Mouse (Mus musculus): ENCODE data around the gene 1700001O22Rik.
A peak's percentile ranks its signal among the peaks of the same experiment; 100 is the strongest.

The 1700001O22Rik gene

GRCm38 (mm10) chr2:30803604-30804003 is at the start of gene 1700001O22Rik:
TSS of gene 1700001O22Rik (minus strand) at chr2:30803661.
- DNase-seq, result no peak

DNA sequence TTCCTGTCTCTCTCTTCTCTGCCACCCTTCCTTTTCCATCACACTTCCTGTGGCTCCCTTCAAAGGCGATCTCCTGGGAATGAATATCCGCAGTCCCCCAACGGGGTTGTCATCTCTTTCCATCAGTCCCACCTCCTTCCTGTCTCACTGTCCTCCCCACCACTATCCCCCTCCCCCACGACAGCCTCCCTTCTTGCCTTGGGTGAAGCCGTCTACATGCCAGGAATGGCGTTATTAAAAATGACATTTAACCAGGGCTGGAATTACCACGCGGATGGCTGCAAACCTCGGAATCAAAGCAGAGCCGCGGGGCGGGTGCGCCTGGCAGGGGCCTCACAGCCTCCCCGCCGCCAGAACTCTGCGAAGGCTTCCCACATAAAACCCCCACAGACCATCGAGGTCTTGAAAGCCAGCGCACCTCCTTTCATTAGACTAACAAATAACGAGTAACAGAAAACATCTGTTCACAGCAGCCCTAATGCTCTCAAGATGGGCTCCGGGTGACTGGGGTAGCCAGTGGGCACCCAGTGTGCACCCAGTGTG is 49.4 kb upstream of the 1700001O22Rik start:
- DNase-seq, result no peak

DNA sequence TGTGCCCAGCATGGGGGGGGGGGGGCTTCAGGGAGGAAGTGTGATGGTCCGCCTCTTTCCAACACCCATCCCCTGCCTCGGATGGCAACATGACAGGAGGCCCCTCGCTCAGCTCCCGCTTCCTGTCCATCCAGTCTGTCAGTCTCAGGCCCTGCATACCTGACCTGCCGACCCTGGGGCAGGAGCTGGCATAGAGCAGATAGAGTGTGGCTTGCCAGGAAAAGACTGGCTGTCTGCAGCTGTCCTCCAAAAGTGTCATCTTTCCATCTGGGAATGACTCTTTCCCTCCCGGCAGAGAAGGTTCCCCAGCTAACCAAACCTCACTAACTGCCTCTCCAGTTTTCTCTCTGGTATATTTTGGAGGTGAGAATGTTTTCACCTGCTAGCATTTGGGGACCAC is 47.1 kb upstream of the 1700001O22Rik start:
- DNase-seq, result no peak

DNA sequence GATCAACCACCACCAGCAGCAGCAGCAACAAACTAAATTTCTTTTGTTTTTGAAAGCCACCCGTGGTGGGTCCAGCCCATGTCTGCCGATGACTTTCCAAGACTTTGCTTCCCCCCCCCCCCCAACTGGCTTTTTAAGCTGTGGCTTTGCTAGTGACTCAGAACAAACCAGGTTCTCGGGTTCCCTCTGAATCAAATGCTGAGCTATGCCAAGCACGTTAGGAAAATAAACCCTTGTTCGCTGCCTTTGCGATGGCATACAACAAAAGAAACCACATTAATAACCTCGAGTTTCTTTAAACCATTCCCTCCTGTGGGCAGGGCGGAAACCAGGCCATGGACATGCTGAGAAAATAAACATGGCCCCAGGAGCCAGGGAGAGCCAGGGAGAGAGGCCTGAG is 44.7 kb upstream of the 1700001O22Rik start:
- no peak for DNase-seq

DNA sequence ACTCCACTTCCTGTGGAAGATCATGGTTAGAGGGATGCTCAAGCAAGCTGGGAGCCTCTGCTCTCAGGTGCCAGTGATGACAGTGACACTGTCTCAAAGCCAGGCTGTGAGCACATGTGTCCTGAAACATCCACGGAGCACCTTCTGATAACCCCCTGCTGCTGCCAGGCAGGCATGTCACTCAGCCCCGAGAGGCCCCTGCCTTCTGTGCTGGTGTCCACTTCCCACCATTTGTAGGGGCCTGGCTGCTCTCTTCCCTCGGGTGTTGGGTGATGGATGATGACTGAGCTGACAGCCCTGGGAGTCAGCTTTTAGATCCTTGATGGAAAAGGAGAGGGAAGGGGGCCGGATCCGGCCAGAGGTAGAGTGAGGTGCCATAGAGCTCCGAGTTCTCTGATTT is 43.3 kb upstream of the 1700001O22Rik start:
- DNase-seq, result no peak

DNA sequence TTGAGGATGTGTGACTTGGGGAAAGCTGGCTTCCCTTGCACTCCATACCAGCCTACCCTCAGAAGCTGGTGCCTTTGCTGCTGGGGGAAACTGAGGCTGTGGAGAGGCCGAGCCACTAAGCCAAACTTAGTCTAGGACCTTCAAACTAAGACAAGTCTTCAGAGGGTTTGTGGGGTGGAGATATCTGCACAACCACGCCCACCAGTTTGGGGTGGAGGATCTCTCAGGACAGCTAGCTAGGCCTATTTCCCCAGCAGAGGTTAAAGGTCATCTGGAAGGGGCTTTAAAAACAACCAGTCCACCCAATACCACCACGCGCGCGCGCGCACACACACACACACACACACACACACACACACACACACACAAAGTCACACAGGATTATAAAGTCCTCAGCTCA is 42.8 kb upstream of the 1700001O22Rik start:
- no peak for DNase-seq

DNA sequence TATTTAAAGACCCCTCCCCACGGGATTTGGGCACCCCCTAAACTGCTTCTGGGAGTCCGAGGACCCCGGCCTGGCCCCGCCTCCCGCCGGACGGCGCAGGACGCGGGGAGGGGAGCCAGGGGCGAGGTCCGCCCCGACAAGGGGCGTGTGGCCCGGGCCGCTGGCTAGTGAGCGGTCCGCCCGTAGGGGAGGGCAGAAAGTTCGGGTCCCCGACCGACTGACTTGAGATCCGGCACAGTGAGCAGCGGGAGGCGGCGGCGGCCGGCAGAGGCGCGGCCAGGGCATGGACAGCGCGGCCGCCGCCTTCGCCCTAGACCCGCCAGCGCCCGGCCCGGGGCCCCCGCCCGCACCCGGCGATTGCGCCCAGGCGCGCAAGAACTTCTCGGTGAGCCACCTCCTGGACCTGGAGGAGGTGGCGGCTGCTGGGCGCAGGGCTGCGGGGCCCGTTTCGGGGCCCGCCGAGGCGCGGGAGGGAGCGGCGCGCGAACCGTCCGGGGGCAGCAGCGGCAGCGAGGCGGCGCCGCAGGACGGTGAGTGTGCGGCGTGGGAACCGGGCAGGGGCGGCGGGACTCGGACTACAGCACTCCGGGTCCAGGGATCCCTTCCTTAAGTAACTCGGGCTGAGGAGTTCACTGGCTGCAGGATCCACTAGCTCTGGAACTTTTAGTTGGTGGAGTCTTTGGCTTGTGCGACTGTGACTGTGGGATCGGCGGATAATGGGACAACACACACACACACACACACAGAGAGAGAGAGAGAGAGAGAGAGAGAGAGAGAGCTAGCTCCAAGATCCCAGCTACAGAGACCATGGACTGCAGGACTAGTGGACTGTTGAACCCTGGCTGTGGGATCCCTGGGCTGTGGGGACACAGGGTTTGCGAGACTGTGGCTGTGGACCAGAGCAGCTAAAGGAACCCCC is 42.0 kb upstream of the 1700001O22Rik start:
- DNase-seq, result no peak

- no peak for DNase-seq
These were observed 39.2 kb upstream of the 1700001O22Rik start for GRCm38 (mm10) chr2:30842615-30843014.

GRCm38 (mm10) chr2:30836238-30836990 is 33.0 kb upstream of the 1700001O22Rik start:
- peak; percentile 73 for DNase-seq

- DNase-seq, result no peak
These were observed 31.0 kb upstream of the 1700001O22Rik start, which contains the start of gene Prrx2 for GRCm38 (mm10) chr2:30834373-30835022. TSS of gene Prrx2 (plus strand) at chr2:30834972.

- no peak for DNase-seq
These were observed 30.2 kb upstream of the 1700001O22Rik start for GRCm38 (mm10) chr2:30833644-30834043.

GRCm38 (mm10) chr2:30830283-30830795 is 26.9 kb upstream of the 1700001O22Rik start, which contains the start of gene Asb6:
TSS of gene Asb6 (minus strand) at chr2:30830333.
- no peak for DNase-seq

DNA sequence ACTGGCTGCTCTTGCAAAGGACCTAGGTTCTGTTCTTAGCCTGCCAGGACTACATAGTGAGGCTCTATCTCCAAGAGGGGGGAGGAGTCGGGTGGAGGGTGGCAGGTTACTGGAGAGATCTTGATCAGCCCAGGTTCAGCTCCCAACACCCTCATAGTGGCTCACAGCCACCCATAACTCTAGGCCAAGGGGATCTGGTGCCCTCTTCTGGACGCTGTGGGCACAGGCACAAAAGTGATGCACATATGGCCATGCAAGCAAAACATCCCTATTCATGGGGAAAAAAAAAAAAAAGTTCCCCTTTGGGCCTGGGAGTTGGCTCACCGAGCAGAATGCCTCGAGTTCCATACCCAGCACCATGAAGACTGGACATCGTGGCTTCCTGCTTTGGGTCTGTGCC is 25.9 kb upstream of the 1700001O22Rik start:
- peak; percentile 74 for DNase-seq

GRCm38 (mm10) chr2:30827749-30828475 is 24.5 kb upstream of the 1700001O22Rik start:
- peak; percentile 95 for DNase-seq

GRCm38 (mm10) chr2:30826825-30827748 is 23.6 kb upstream of the 1700001O22Rik start:
- DNase-seq, result peak; percentile 90

- peak; percentile 33 for DNase-seq
These were observed 20.1 kb upstream of the 1700001O22Rik start for GRCm38 (mm10) chr2:30823385-30824153.

DNA sequence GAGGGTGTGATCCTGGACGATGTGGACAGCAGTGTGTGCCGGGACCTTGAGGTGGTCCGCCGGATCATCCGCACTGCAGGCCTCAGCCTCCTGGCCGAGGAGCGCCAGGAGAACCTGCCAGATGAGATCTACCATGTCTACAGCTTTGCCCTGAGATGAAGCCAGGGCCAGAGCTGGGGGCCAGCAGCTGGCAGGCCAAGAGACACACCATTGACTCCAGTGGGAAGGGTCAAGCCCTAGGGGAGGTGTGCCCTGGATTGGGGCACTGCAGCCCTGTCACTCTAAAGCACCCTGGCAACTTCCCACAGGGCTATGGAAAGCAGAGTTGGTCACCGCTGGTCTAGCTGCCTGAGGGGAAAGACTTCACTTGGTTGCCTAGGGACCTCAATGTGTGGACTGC is 19.0 kb upstream of the 1700001O22Rik start:
- DNase-seq, result no peak

- peak; percentile 33 for DNase-seq
These were observed 17.6 kb upstream of the 1700001O22Rik start for GRCm38 (mm10) chr2:30821073-30821472.

DNA sequence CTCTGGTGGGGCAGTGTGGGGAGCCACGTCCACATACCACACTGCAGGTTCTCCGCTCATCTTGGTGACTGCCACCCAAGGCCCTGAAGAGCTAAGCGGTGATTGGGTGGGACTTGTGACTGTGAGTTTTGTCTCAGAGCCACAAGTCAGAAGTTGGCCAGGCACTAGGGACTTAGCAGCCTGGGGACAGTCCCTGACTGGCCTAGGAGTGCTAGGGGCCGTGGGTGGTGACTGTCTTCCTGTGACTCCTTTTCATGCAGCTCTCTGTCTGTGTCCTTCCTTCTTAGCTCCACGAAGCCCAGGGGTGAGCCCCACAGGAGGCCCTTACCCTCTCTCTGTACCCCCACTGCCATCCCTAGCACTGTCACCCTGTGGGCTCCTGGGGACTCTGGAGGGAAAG is 16.4 kb upstream of the 1700001O22Rik start:
- DNase-seq, result no peak

- no peak for DNase-seq
These were observed 12.9 kb upstream of the 1700001O22Rik start for GRCm38 (mm10) chr2:30816383-30816782.
